In the genomic region with DNA sequence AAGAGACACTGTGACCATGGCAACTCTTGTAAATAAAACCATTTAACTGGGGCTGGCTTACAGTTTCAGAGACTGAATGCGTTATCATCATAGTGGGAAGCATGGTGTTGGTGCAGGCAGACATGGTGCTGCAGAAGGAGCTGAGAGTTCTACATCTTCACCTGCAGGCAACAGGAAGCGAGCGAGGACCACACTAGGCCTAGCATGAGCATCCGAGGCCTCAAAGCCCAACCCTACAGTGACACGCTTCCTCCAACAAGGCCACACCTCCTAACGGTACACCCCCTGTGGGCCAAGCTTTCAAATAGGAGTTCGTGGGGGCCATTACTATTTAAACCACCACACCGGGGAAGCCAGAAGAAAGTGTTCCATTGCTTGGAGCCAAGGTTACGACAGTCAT, we compare ENCODE assay signal across 32 mouse cellular contexts. TPM values are rescaled to one million over a fixed set of nuclear protein-coding genes. Genes with fewer than 3 reads are reported as not detected.
DNase-seq lines count a peak whose midpoint lies in the region; ATAC-seq and TF ChIP-seq lines count a peak whose summit lies in the region.
"Had no signal": no experiment of that assay in that cellular context is flagged by ENCODE, and none has a peak within 500 bp of the region (broad histone marks: within the 10 kb centered on the region; RNA-seq: fewer than 3 reads in every experiment).

No protein-coding gene starts in this region.

- no peak overlapping the region for H3K9ac ChIP-seq in midbrain, embryonic 11.5 days (ENCODE audit: low read length)
- no peak overlapping the region for H3K9ac ChIP-seq in midbrain, embryonic 15.5 days
- peak overlapping the region; percentile 48 for H3K9ac ChIP-seq in CH12.LX (ENCODE audit: insufficient read depth, low read depth)
- H3K9ac ChIP-seq: forebrain, embryonic 13.5 days; heart, embryonic 15.5 days; hindbrain, embryonic 12.5 days; limb, embryonic 13.5 days; lung, embryonic 15.5 days; midbrain, embryonic 13.5 days; neural tube, embryonic 15.5 days had no signal

- no peaks in the 10 kb centered on the region for H3K9me3 ChIP-seq in midbrain, embryonic 11.5 days (ENCODE audit: control insufficient read depth, low read length)
- H3K9me3 ChIP-seq in midbrain, embryonic 15.5 days = no peaks in the 10 kb centered on the region
- H3K9me3 ChIP-seq in CH12.LX (replicated peaks; ENCODE audit: low read length) = peaks cover 6% of the 10 kb centered on the region
- H3K9me3 ChIP-seq: forebrain, embryonic 13.5 days; heart, embryonic 10.5 days; heart, embryonic 15.5 days; hindbrain, embryonic 12.5 days; limb, embryonic 13.5 days; lung, embryonic 15.5 days; megakaryocyte, embryonic 14.5 days; midbrain, embryonic 13.5 days; neural tube, embryonic 15.5 days had no signal

- dilution Hi-C loops in CH12.LX (cut with MboI; ENCODE audit: extremely low pct_ligation_motif_present, extremely low pct_unique_long_range_greater_than_20kb, low sequenced_read_pairs) = no loop called here

- H3K27me3 ChIP-seq in midbrain, embryonic 11.5 days (ENCODE audit: control insufficient read depth, insufficient read depth, low read length) = no peaks in the 10 kb centered on the region
- no peaks in the 10 kb centered on the region for H3K27me3 ChIP-seq in midbrain, embryonic 15.5 days (replicated peaks)
- no peaks in the 10 kb centered on the region for H3K27me3 ChIP-seq in CH12.LX (replicated peaks)
- H3K27me3 ChIP-seq: forebrain, embryonic 13.5 days; heart, embryonic 15.5 days; hindbrain, embryonic 12.5 days; limb, embryonic 13.5 days; lung, embryonic 15.5 days; megakaryocyte, embryonic 14.5 days; midbrain, embryonic 13.5 days; neural tube, embryonic 15.5 days; Patski had no signal

- no peak; the same call in 1 of the 2 replicates for TF ChIP-seq RAD21 in CH12.LX (IDR thresholded peaks at IDR 0.05; ENCODE audit: low read depth, low read length)

- 91% methylated on average over 9 of the region's 9 CpGs for WGBS in midbrain, embryonic 11.5 days
- 91% methylated on average over 9 of the region's 9 CpGs for WGBS in midbrain, embryonic 15.5 days

- peaks cover 10% of the 10 kb centered on the region for H3K4me1 ChIP-seq in midbrain, embryonic 11.5 days (ENCODE audit: control insufficient read depth, insufficient read depth, low read length)
- no peaks in the 10 kb centered on the region; the same call in 1 of the 2 replicates for H3K4me1 ChIP-seq in midbrain, embryonic 15.5 days
- H3K4me1 ChIP-seq in CH12.LX (ENCODE audit: control insufficient read depth in 1 of 2, insufficient read depth in 2 of 2) = peaks cover 16 to 77% of the 10 kb centered on the region in 2 experiments
- H3K4me1 ChIP-seq: heart, embryonic 10.5 days; heart, embryonic 15.5 days had no signal

- H3K36me3 ChIP-seq in midbrain, embryonic 11.5 days (ENCODE audit: control insufficient read depth, insufficient read depth, low read length) = no peaks in the 10 kb centered on the region
- H3K36me3 ChIP-seq in midbrain, embryonic 15.5 days (replicated peaks) = no peaks in the 10 kb centered on the region
- peaks cover under 1 to 49% of the 10 kb centered on the region in 2 experiments for H3K36me3 ChIP-seq in CH12.LX (replicated peaks in 1 of 2; ENCODE audit: control insufficient read depth in 1 of 2, insufficient read depth in 1 of 2, low read length in 1 of 2)
- H3K36me3 ChIP-seq: heart, embryonic 10.5 days; heart, embryonic 15.5 days; hindbrain, embryonic 12.5 days; limb, embryonic 13.5 days; lung, embryonic 15.5 days; midbrain, embryonic 13.5 days; neural tube, embryonic 15.5 days had no signal

- TF ChIP-seq EP300 in CH12.LX (IDR thresholded peaks at IDR 0.05; ENCODE audit: low read length) = no peak; the same call in 1 of the 2 replicates

- no peak for TF ChIP-seq CTCF in CH12.LX (conservative IDR thresholded peaks at IDR 0.05 in 1 of 2, IDR thresholded peaks at IDR 0.05 in 1 of 2; ENCODE audit: low read depth in 2 of 2, low read length in 2 of 2)

- TF ChIP-seq POLR2A in CH12.LX (IDR thresholded peaks at IDR 0.05; ENCODE audit: low read depth, low read length) = peak; percentile 91

- no peak overlapping the region for H3K4me2 ChIP-seq in midbrain, embryonic 11.5 days
- no peak overlapping the region for H3K4me2 ChIP-seq in midbrain, embryonic 15.5 days
- H3K4me2 ChIP-seq in CH12.LX (ENCODE audit: insufficient read depth, low read depth, poor library complexity, severe bottlenecking) = peak overlapping the region; percentile 65
- H3K4me2 ChIP-seq: forebrain, embryonic 13.5 days; heart, embryonic 15.5 days; hindbrain, embryonic 12.5 days; limb, embryonic 13.5 days; liver, embryonic 11.5 days; lung, embryonic 15.5 days; midbrain, embryonic 13.5 days; neural tube, embryonic 15.5 days had no signal

- DNase-seq in midbrain, embryonic 11.5 days (ENCODE audit: low spot score, missing footprints) = peak; percentile 59
- DNase-seq in A20 (ENCODE audit: low read depth, low spot score) (peak; percentile 95), CH12.LX (ENCODE audit: extremely low read depth) (peak; percentile 96)
- DNase-seq in induced T-regulatory cell, adult 2 months (ENCODE audit: low read depth) = peak; percentile 74
- DNase-seq in layer of hippocampus, postnatal 14 days (ENCODE audit: low spot score in 2 of 2) = no peak
- DNase-seq in adrenal gland, postnatal 25 days = no peak
- DNase-seq in kidney, postnatal 36 days = no peak
- DNase-seq: adrenal gland, adult 2 months; cerebellum, adult 2 months; cerebellum, postnatal 14 days; gastrocnemius, postnatal 14 days; heart, adult 11 months; heart, postnatal 36 days; kidney, adult 9 months; kidney, postnatal 14 days; lung, postnatal 4 days; right cerebral cortex, adult 18-20 months; thymus, postnatal 14 days had no signal

- H3K79me2 ChIP-seq in CH12.LX (replicated peaks; ENCODE audit: control insufficient read depth, extremely low read depth, insufficient read depth, poor library complexity, severe bottlenecking) = no peaks in the 10 kb centered on the region

- no peak overlapping the region for H3K27ac ChIP-seq in midbrain, embryonic 11.5 days (ENCODE audit: low read depth, low read length)
- no peak overlapping the region for H3K27ac ChIP-seq in midbrain, embryonic 15.5 days
- peak overlapping the region; percentile 98 for H3K27ac ChIP-seq in CH12.LX (ENCODE audit: insufficient read depth, low read depth)
- H3K27ac ChIP-seq: forebrain, embryonic 13.5 days; heart, embryonic 10.5 days; heart, embryonic 15.5 days; hindbrain, embryonic 12.5 days; hindbrain, postnatal 0 days; limb, embryonic 13.5 days; lung, embryonic 15.5 days; midbrain, embryonic 13.5 days; neural tube, embryonic 15.5 days had no signal

- no peak for ATAC-seq in midbrain, embryonic 11.5 days (ENCODE audit: low FRiP score)
- no peak for ATAC-seq in midbrain, embryonic 15.5 days (replicated peaks)
- ATAC-seq: forebrain, embryonic 13.5 days; hindbrain, postnatal 0 days; intestine, postnatal 0 days; midbrain, embryonic 13.5 days; Patski had no signal

- H3K4me3 ChIP-seq in midbrain, embryonic 11.5 days (ENCODE audit: low read depth, low read length) = no peak overlapping the region
- no peak overlapping the region for H3K4me3 ChIP-seq in midbrain, embryonic 15.5 days
- peak overlapping the region; percentile 48 to 62 (median 51) for H3K4me3 ChIP-seq in CH12.LX (replicated peaks in 1 of 3; ENCODE audit: low read depth in 2 of 3, low read length in 2 of 3, poor library complexity in 1 of 3)
- H3K4me3 ChIP-seq: forebrain, embryonic 13.5 days; heart, embryonic 10.5 days; heart, embryonic 15.5 days; hindbrain, embryonic 12.5 days; limb, embryonic 13.5 days; lung, embryonic 15.5 days; megakaryocyte, embryonic 14.5 days; midbrain, embryonic 13.5 days; neural tube, embryonic 15.5 days had no signal

- in situ Hi-C loops in CH12.LX (cut with MboI; ENCODE audit: low pct_ligation_motif_present, low pct_unique_long_range_greater_than_20kb, low sequenced_read_pairs) = no loop called here

TF ChIP-seq in CH12.LX, 34 proteins besides CTCF, POLR2A, EP300 and RAD21 (continues in another document):
- TF ChIP-seq MYC (IDR thresholded peaks at IDR 0.05; ENCODE audit: low read depth, low read length) (peak; percentile 89), BHLHE40 (IDR thresholded peaks at IDR 0.05; ENCODE audit: low read depth, low read length) (0 out of 2 replicates have a peak, but pooled peaks have one; percentile 7), ZNF384 (IDR thresholded peaks at IDR 0.05; ENCODE audit: low read depth, low read length) (no peak), MAZ (IDR thresholded peaks at IDR 0.05; ENCODE audit: low read depth, low read length) (peak; percentile 76; the same call in 1 of the 2 replicates), USF2 (conservative IDR thresholded peaks at IDR 0.05; ENCODE audit: low read depth, low read length) (no peak), MAFK (IDR thresholded peaks at IDR 0.05; ENCODE audit: insufficient replicate concordance, low read length) (no peak), JUN (IDR thresholded peaks at IDR 0.05; ENCODE audit: insufficient read depth, low read depth, low read length) (no peak), MXI1 (IDR thresholded peaks at IDR 0.05; ENCODE audit: low read depth, low read length) (no peak), UBTF (IDR thresholded peaks at IDR 0.05; ENCODE audit: low read depth, low read length) (no peak), TCF12 (IDR thresholded peaks at IDR 0.05; ENCODE audit: low read depth, low read length) (peak; percentile 96), ZC3H11A (IDR thresholded peaks at IDR 0.05; ENCODE audit: low read depth, low read length) (no peak), MEF2A (IDR thresholded peaks at IDR 0.05; ENCODE audit: borderline replicate concordance, low read depth, low read length) (no peak), PAX5 (IDR thresholded peaks at IDR 0.05; ENCODE audit: low read length) (no peak), SIN3A (IDR thresholded peaks at IDR 0.05; ENCODE audit: low read length) (peak; percentile 44; the same call in 1 of the 2 replicates), MAX (IDR thresholded peaks at IDR 0.05; ENCODE audit: low read length) (peak; percentile 88), HCFC1 (IDR thresholded peaks at IDR 0.05; ENCODE audit: low read depth, low read length) (peak; percentile 59), IRF4 (IDR thresholded peaks at IDR 0.05; ENCODE audit: low read depth, low read length) (0 out of 2 replicates have a peak, but pooled peaks have one; percentile 14), RCOR1 (conservative IDR thresholded peaks at IDR 0.05; ENCODE audit: low read depth, low read length) (no peak), TBP (conservative IDR thresholded peaks at IDR 0.05; ENCODE audit: low read depth, low read length) (peak; percentile 96), NELFE (IDR thresholded peaks at IDR 0.05; ENCODE audit: low read depth, low read length) (peak; percentile 79)

RNA-seq across cellular contexts. Expression of a gene that starts 34.5 kb away (rescaled TPM):
- polyA plus RNA-seq in midbrain, embryonic 11.5 days (2014; fragmentation: Nextera tagmentation; extraction: Ambion mirVana) = 53.0 and 58.4 TPM in 2 replicates
- 11.4 and 11.5 TPM in 2 replicates for polyA plus RNA-seq in midbrain, embryonic 15.5 days (2015; fragmentation: Nextera tagmentation; extraction: Ambion mirVana)
- 37.0 and 44.5 TPM in 2 replicates for total RNA-seq in CH12.LX (2012; rRNA removed)
- 66.3 and 70.6 TPM in 2 replicates for total RNA-seq in CH12.LX (2014; rRNA removed)
- polyA plus RNA-seq in CH12.LX (2012; ENCODE audit: insufficient read length, low read depth) = 59.2 and 74.4 TPM in 2 replicates
- 1 to 10 TPM; 2.3 to 3.1 TPM for total RNA-seq in layer of hippocampus, postnatal 14 days (2021)
- total RNA-seq in adrenal gland, postnatal 25 days (2021) = 73.0 and 74.7 TPM in 2 replicates

Comparison
In these comparisons a context has a peak if more than half of its experiments do, and no peak if none do; other contexts are left out.
1. DNase-seq: peak in midbrain, embryonic 11.5 days (single experiment), A20 (single experiment), CH12.LX (single experiment) and induced T-regulatory cell, adult 2 months (single experiment); none in layer of hippocampus, postnatal 14 days (0 of 2), adrenal gland, postnatal 25 days (single experiment) and kidney, postnatal 36 days (0 of 2).
2. H3K4me3 ChIP-seq: peak in CH12.LX (3 of 3); none in midbrain, embryonic 11.5 days (single experiment) and midbrain, embryonic 15.5 days (single experiment).
3. RNA of a gene that starts 34.5 kb away (total RNA-seq): 73.0 to 74.7 TPM in adrenal gland, postnatal 25 days and 37.0 to 70.6 TPM in CH12.LX; 2.3 to 3.1 TPM in layer of hippocampus, postnatal 14 days; every median in the first group is over 4 times any median in the second.